Mouse (Mus musculus): ENCODE data around the gene Mcur1. TPM values are rescaled to one million over a fixed set of nuclear protein-coding genes. Genes with fewer than 3 reads are reported as not detected.

Gene Mcur1
- polyA plus RNA-seq, 1 experiment from 2014 or later: 14.5 TPM

GRCm38 (mm10) chr13:43514950-43515358 lies 45.0 kb downstream of the Mcur1 start:
- no peaks in the 10 kb centered on the region for H3K4me1 ChIP-seq (ENCODE audit: control insufficient read depth, insufficient read depth, low read length)
- H3K9me3 ChIP-seq (replicated peaks; ENCODE audit: control insufficient read depth, low read length): 0 out of 2 replicates have a peak, but pooled peaks cover 3% of the 10 kb centered on the region
- ATAC-seq (replicated peaks; ENCODE audit: insufficient number of reproducible peaks, low FRiP score, low TSS enrichment): no peak
- H3K27me3 ChIP-seq (ENCODE audit: control insufficient read depth, insufficient read depth, low read length): no peaks in the 10 kb centered on the region
- H3K4me3 ChIP-seq (ENCODE audit: low read depth, low read length): no peak overlapping the region
- no peaks in the 10 kb centered on the region for H3K36me3 ChIP-seq (ENCODE audit: control insufficient read depth, insufficient read depth, low read length)
- no peak overlapping the region for H3K9ac ChIP-seq (ENCODE audit: low read depth, low read length)
- WGBS (ENCODE audit: insufficient replicate concordance): 63% methylated on average over 8 of the region's 8 CpGs
- no peak overlapping the region for H3K27ac ChIP-seq (ENCODE audit: low read depth, low read length)
- H3K4me2 ChIP-seq: 0 out of 2 replicates have a peak overlapping the region, but pooled peaks have one; percentile 14

DNA sequence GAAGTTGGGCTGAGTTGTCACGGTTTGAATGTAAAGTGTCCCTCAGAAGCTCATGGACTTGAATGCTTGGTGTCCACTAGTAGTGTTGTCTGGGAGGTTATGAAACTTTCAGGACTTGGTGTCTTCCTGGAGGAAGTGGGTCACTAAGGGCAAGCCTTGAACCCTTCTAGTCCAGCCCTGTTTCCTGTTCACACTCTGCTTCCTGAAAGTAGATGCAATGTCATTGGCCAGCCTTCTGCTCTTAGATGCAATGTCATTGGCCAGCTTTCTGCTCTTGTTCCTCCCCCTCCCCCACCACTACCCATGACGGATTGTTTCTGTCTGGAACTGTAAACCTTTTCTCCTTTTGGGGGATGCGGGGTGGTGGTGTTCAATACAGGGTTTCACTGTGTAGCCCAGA lies 47.3 kb downstream of the Mcur1 start:
- Histone ChIP-seq H3K9me3 (replicated peaks; ENCODE audit: control insufficient read depth, low read length) (0 out of 2 replicates have a peak, but pooled peaks cover 3% of the 10 kb centered on the region), H3K27me3 (ENCODE audit: control insufficient read depth, insufficient read depth, low read length) (no peaks in the 10 kb centered on the region), H3K36me3 (ENCODE audit: control insufficient read depth, insufficient read depth, low read length) (no peaks in the 10 kb centered on the region), H3K27ac (ENCODE audit: low read depth, low read length) (no peak overlapping the region), H3K4me2 (no peak overlapping the region), H3K4me1 (ENCODE audit: control insufficient read depth, insufficient read depth, low read length) (no peaks in the 10 kb centered on the region), H3K9ac (ENCODE audit: low read depth, low read length) (no peak overlapping the region), H3K4me3 (ENCODE audit: low read depth, low read length) (no peak overlapping the region)
- 84% methylated on average over 3 of the region's 3 CpGs for WGBS (ENCODE audit: insufficient replicate concordance)
- ATAC-seq (replicated peaks; ENCODE audit: insufficient number of reproducible peaks, low FRiP score, low TSS enrichment): no peak

- Histone ChIP-seq H3K36me3 (ENCODE audit: control insufficient read depth, insufficient read depth, low read length) (no peaks in the 10 kb centered on the region), H3K27me3 (ENCODE audit: control insufficient read depth, insufficient read depth, low read length) (no peaks in the 10 kb centered on the region), H3K4me2 (no peak overlapping the region), H3K27ac (ENCODE audit: low read depth, low read length) (no peak overlapping the region), H3K9ac (ENCODE audit: low read depth, low read length) (no peak overlapping the region), H3K4me1 (ENCODE audit: control insufficient read depth, insufficient read depth, low read length) (no peaks in the 10 kb centered on the region), H3K4me3 (ENCODE audit: low read depth, low read length) (no peak overlapping the region), H3K9me3 (replicated peaks; ENCODE audit: control insufficient read depth, low read length) (no peaks in the 10 kb centered on the region)
- ATAC-seq (replicated peaks; ENCODE audit: insufficient number of reproducible peaks, low FRiP score, low TSS enrichment): no peak
- WGBS (ENCODE audit: insufficient replicate concordance): 80% methylated on average over 3 of the region's 3 CpGs
These were observed 54.2 kb downstream of the Mcur1 start for GRCm38 (mm10) chr13:43505798-43506197.

GRCm38 (mm10) chr13:43503395-43503850 lies 56.6 kb downstream of the Mcur1 start:
- Histone ChIP-seq H3K9ac (ENCODE audit: low read depth, low read length) (peak overlapping the region; percentile 68), H3K27me3 (ENCODE audit: control insufficient read depth, insufficient read depth, low read length) (no peaks in the 10 kb centered on the region), H3K4me3 (ENCODE audit: low read depth, low read length) (peak overlapping the region; percentile 28), H3K4me2 (peak overlapping the region; percentile 61), H3K36me3 (ENCODE audit: control insufficient read depth, insufficient read depth, low read length) (no peaks in the 10 kb centered on the region), H3K27ac (ENCODE audit: low read depth, low read length) (0 out of 2 replicates have a peak overlapping the region, but pooled peaks have one; percentile 8), H3K4me1 (ENCODE audit: control insufficient read depth, insufficient read depth, low read length) (no peaks in the 10 kb centered on the region), H3K9me3 (replicated peaks; ENCODE audit: control insufficient read depth, low read length) (no peaks in the 10 kb centered on the region)
- WGBS (ENCODE audit: insufficient replicate concordance): under 1% methylated on average over 19 of the region's 19 CpGs
- ATAC-seq (replicated peaks; ENCODE audit: insufficient number of reproducible peaks, low FRiP score, low TSS enrichment): peak; percentile 67; the same call in 1 of the 2 replicates

DNA sequence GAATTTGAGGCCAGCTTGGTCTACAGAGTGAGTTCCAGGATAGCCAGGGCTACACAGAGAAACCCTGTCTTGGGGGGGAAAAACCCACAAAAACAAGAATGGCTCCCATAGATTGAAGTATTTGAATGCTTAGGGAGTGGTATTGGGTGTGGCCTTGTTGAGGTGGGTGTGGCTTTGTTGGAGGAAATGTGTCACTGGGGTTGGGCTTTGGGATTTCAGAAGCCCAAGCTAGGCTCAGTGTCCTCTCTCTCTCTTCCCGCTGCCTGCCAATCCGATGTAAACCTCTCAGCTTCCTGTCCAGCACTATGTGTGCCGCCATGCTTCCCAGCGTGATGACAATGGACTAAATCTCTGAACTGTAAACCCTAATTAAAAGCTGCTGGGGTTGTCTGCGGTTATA lies 58.4 kb downstream of the Mcur1 start:
- H3K36me3 ChIP-seq (ENCODE audit: control insufficient read depth, insufficient read depth, low read length): no peaks in the 10 kb centered on the region
- no peak overlapping the region for H3K9ac ChIP-seq (ENCODE audit: low read depth, low read length)
- no peak overlapping the region for H3K4me3 ChIP-seq (ENCODE audit: low read depth, low read length)
- no peak overlapping the region for H3K27ac ChIP-seq (ENCODE audit: low read depth, low read length)
- H3K27me3 ChIP-seq (ENCODE audit: control insufficient read depth, insufficient read depth, low read length): no peaks in the 10 kb centered on the region
- no peak overlapping the region for H3K4me2 ChIP-seq
- no peak for ATAC-seq (replicated peaks; ENCODE audit: insufficient number of reproducible peaks, low FRiP score, low TSS enrichment)
- 88% methylated on average over 5 of the region's 5 CpGs for WGBS (ENCODE audit: insufficient replicate concordance)
- no peaks in the 10 kb centered on the region for H3K4me1 ChIP-seq (ENCODE audit: control insufficient read depth, insufficient read depth, low read length)
- H3K9me3 ChIP-seq (replicated peaks; ENCODE audit: control insufficient read depth, low read length): no peaks in the 10 kb centered on the region

DNA sequence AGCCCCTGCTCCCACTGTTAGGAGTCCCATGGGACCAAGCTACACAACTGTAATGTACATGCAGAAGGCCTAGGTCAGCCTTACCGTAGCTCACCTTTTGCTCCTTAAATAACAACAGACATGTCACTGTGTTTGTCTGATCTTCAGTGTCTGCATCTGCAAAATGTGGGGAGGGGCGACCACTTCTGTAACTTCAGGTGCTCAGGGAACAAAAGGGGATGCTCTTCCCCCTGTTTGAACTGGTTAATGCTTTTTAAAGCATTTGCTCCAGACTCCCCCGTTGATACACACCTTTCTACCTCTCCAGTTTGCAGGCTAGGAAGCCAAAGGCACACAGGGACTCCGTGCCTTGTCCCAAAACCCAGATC lies 59.5 kb downstream of the Mcur1 start:
- H3K9me3 ChIP-seq (replicated peaks; ENCODE audit: control insufficient read depth, low read length): no peaks in the 10 kb centered on the region
- H3K4me1 ChIP-seq (ENCODE audit: control insufficient read depth, insufficient read depth, low read length): no peaks in the 10 kb centered on the region
- 89% methylated on average over 4 of the region's 4 CpGs for WGBS (ENCODE audit: insufficient replicate concordance)
- H3K4me2 ChIP-seq: no peak overlapping the region
- H3K27me3 ChIP-seq (ENCODE audit: control insufficient read depth, insufficient read depth, low read length): no peaks in the 10 kb centered on the region
- no peak overlapping the region for H3K9ac ChIP-seq (ENCODE audit: low read depth, low read length)
- H3K36me3 ChIP-seq (ENCODE audit: control insufficient read depth, insufficient read depth, low read length): no peaks in the 10 kb centered on the region
- ATAC-seq (replicated peaks; ENCODE audit: insufficient number of reproducible peaks, low FRiP score, low TSS enrichment): no peak
- H3K27ac ChIP-seq (ENCODE audit: low read depth, low read length): no peak overlapping the region
- H3K4me3 ChIP-seq (ENCODE audit: low read depth, low read length): no peak overlapping the region

GRCm38 (mm10) chr13:43499731-43500482 lies 60.1 kb downstream of the Mcur1 start:
- 67% methylated on average over 7 of the region's 7 CpGs for WGBS (ENCODE audit: insufficient replicate concordance)
- no peaks in the 10 kb centered on the region for H3K9me3 ChIP-seq (replicated peaks; ENCODE audit: control insufficient read depth, low read length)

GRCm38 (mm10) chr13:43498849-43499248 lies 61.1 kb downstream of the Mcur1 start:
- ATAC-seq (replicated peaks; ENCODE audit: insufficient number of reproducible peaks, low FRiP score, low TSS enrichment): no peak
- H3K4me2 ChIP-seq: no peak overlapping the region
- no peak overlapping the region for H3K4me3 ChIP-seq (ENCODE audit: low read depth, low read length)
- no peaks in the 10 kb centered on the region for H3K36me3 ChIP-seq (ENCODE audit: control insufficient read depth, insufficient read depth, low read length)
- 68% methylated on average over 14 of the region's 14 CpGs for WGBS (ENCODE audit: insufficient replicate concordance)
- H3K4me1 ChIP-seq (ENCODE audit: control insufficient read depth, insufficient read depth, low read length): no peaks in the 10 kb centered on the region
- no peak overlapping the region for H3K27ac ChIP-seq (ENCODE audit: low read depth, low read length)
- H3K27me3 ChIP-seq (ENCODE audit: control insufficient read depth, insufficient read depth, low read length): no peaks in the 10 kb centered on the region
- no peak overlapping the region for H3K9ac ChIP-seq (ENCODE audit: low read depth, low read length)
- no peaks in the 10 kb centered on the region for H3K9me3 ChIP-seq (replicated peaks; ENCODE audit: control insufficient read depth, low read length)

More at GRCm38 (mm10) chr13:43499731-43500482, 60.1 kb downstream of the Mcur1 start:
- Histone ChIP-seq H3K4me1 (ENCODE audit: control insufficient read depth, insufficient read depth, low read length) (no peaks in the 10 kb centered on the region), H3K4me2 (no peak overlapping the region), H3K36me3 (ENCODE audit: control insufficient read depth, insufficient read depth, low read length) (no peaks in the 10 kb centered on the region), H3K27me3 (ENCODE audit: control insufficient read depth, insufficient read depth, low read length) (no peaks in the 10 kb centered on the region), H3K4me3 (ENCODE audit: low read depth, low read length) (no peak overlapping the region), H3K9ac (ENCODE audit: low read depth, low read length) (no peak overlapping the region), H3K27ac (ENCODE audit: low read depth, low read length) (no peak overlapping the region)
- no peak for ATAC-seq (replicated peaks; ENCODE audit: insufficient number of reproducible peaks, low FRiP score, low TSS enrichment)

DNA sequence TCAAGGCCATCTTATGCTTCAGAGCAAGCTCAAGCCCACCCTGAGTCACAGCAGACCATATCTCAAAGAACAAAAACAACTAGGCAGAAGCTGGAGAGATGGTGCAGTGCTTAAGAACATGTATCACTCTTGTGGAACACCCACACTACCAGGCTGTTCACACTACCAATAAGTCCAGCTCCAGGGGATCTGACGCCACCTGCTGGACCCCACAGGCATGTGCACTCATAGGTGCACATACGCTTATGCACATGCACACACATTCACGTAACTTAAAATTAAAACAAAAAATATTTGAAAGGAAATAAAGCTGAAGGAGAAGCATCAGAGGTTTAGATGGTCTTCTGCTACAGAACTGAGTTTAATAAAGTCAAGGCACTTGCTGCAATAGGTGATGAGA lies 62.2 kb downstream of the Mcur1 start:
- H3K36me3 ChIP-seq (ENCODE audit: control insufficient read depth, insufficient read depth, low read length): no peaks in the 10 kb centered on the region
- H3K9ac ChIP-seq (ENCODE audit: low read depth, low read length): no peak overlapping the region
- 93% methylated on average over 3 of the region's 3 CpGs for WGBS (ENCODE audit: insufficient replicate concordance)
- no peak overlapping the region for H3K4me3 ChIP-seq (ENCODE audit: low read depth, low read length)
- H3K27me3 ChIP-seq (ENCODE audit: control insufficient read depth, insufficient read depth, low read length): no peaks in the 10 kb centered on the region
- H3K4me2 ChIP-seq: no peak overlapping the region
- H3K9me3 ChIP-seq (replicated peaks; ENCODE audit: control insufficient read depth, low read length): no peaks in the 10 kb centered on the region
- H3K27ac ChIP-seq (ENCODE audit: low read depth, low read length): no peak overlapping the region
- ATAC-seq (replicated peaks; ENCODE audit: insufficient number of reproducible peaks, low FRiP score, low TSS enrichment): no peak
- H3K4me1 ChIP-seq (ENCODE audit: control insufficient read depth, insufficient read depth, low read length): no peaks in the 10 kb centered on the region

Measured in heart, embryonic 11.5 days (tissue).